Mouse (Mus musculus) kidney, postnatal 10 days (tissue): ENCODE measurements around the gene Nkpd1.

Experiments used
- DNase-seq: peaks from one replicate; pipeline ENCODE4 v3.0.0; 2021; ENCODE audit warnings: mixed read lengths

Nkpd1 gene

DNA sequence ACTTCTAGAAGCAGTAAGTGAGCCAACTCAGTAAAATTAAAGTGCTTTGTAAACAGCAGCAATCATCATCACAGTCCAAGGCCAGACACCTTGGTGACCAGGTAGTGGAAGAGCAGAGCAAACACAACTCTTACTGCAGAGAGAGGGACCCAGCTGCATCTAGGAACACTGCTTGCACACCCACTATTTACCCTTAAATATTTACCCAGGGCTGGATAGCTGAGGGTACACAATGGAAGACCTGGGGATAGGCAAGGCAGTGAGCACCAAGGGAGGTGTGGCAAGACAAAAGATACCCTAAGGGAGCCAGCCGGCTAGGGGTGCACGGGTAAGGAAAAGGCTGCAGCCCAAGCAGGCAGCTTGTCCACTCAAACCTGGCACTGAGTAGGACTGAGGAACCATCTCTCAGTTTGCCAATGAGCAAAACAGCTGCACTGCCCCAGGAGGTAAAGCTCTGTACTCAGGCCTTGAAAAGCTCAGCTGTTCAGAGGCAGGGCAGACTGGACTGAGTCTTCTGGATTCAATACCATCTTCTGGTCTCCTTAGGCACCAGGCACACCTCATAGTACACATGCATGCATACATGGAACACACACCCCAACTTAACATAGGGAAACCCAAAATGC lies 29.8 kb downstream of the Nkpd1 start:
- no peak for DNase-seq

DNA sequence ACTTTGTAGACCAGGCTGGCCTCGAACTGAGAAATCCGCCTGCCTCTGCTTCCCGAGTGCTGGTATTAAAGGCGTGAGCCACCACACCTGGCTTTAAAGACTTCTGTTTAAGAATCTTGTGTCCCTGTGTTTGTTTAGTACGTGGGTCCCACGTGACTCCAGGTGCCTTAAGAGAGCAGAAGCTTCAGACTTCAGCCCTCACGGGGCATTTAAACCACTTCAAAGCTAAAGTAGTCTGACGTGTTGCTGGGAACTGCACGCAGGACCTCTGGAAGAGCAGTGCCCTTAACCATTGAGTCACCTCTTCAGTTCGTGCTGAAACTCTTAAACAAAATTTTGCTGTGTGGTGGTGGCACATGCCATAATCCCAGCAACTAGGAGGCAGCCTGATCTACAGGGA lies 31.8 kb downstream of the Nkpd1 start:
- no peak for DNase-seq

DNA sequence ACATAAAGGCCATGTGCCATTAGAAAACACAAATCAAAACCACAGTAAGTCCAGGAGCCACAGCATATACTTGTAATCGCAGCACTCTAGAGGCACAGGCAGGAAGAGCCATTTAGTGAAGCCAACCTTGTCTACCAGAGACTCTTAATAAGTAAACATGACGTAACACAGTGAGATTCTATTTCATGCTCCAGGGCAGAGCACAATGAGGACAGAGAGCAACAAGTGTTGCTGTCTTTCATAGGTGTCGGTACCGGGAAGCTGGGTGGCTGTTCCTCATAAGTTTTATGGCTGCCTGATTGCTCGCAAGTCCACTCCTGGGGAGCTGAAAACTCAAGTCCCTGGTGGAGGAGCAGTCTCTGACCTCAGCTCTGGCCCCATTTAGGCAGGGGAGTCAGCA lies 34.0 kb downstream of the Nkpd1 start:
- DNase-seq = no peak

DNA sequence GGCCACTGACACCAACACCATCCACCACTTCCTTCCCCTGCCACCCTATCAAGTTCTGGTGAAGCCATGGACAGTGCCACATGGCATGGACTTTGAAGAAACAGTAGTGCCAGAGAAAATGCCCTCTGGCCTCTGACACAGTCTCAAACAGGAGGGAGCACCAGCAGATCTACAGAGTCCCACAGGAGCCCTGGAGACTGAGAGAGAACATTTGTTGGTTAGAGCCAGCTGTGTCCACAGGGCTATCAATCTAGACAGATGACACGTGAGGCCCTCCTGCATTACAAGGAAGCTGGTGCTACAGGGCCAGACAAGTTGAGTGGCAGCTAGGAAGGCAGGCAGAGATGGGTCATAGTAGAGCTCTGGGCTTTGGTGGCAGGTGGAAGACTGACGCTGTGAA lies 34.8 kb downstream of the Nkpd1 start:
- no peak for DNase-seq

DNA sequence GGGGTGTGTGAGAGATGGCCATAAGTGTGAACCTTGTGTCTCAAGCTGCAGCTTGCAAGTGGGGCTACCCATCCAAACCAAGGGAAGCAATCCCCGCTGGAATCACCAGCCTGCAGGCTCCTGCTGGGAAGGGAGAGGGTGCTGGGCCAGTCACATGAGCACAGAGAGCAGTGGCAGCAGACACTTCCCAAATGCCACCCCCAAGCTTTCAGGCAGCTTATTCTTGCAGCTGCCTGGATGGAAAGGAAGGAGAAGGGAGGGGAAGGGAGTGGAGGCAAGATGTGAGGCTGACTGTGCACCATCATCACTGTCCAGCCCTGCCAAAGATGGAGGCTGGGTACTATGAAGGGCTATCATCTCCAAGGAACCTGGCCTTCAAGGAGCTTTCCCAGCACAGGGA lies 36.5 kb downstream of the Nkpd1 start:
- DNase-seq = no peak

DNA sequence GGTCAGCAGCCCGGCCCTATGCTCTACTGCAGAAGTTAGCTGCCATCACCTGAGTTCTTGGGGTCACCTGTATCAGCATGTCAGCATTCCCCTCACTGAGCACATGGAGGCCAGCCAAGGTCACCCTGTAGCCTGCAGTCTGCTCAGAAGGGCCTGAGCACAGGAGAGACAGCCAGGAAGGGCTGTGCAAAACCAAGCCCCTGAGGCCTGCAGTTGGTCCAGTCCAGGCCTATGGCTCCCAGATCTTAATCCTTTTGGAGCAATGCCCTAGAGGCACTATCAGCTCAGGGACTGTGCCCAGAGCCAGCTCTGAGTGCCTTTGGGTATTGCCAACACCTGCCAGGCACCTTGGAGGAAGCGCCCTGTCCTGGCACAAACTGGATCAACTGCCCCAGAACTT lies 39.4 kb downstream of the Nkpd1 start:
- DNase-seq = peak; percentile 41

DNA sequence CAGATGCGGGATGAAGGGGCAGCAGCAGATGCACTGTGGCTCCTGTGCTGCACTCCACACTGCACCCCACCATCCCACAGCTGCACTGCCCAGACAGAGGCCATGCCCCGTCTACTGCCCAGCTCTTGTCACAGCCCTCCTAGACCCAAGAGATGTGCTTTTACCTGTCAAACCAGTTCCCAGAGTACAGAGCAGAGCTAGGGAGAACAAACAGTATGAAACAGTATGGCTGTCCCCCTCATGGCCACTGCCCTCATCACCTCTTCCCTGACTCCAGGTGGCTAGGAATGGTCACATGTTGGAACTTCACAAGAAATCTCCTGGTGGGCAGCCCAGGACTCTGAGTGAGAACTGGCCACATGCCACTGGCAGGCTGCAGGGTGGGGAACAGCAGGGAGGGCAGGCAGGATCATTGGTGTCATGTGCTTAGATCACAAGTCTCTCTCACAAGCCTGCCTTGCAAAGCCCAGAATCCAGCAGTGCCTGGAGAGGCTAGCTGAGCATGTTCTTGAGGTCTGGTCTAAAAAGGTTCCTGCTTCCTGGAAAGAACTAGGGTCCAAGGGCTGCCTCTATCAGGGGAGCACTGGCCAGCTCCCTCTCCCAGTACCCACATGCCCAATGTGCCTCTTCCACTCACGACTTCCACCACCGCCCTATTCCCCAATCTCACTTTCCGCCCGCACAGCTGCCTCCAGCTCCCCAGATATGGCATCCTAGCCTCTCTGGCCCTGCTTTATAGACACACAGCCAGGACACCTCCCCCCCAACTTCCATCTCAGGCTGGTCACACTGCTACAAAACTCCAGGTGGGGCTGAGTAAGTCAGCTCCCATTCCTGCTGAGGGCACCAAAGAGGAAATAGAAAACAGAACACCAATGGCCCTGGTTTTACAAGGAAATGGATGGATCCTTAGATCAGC lies 40.6 kb downstream of the Nkpd1 start:
- DNase-seq = peak; percentile 32

DNA sequence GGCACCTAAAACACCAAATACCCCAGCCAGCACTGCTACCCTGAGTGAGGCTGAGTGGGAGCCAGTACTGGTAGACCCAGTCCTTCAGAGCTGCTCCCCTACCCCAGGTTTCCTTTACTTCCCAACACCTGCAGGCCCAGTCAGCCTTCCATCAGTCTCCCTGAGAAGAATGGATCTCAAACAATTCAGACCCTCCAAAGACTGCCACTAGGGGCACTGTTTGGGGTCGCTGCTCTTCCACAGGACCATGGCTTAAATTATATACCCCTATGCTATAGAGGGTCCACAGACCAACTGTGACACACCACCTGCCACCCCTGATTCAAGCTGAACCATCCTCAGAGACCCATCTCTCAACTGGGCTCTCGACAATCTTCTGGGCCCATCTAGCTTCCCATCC lies 41.3 kb downstream of the Nkpd1 start:
- DNase-seq = no peak

DNA sequence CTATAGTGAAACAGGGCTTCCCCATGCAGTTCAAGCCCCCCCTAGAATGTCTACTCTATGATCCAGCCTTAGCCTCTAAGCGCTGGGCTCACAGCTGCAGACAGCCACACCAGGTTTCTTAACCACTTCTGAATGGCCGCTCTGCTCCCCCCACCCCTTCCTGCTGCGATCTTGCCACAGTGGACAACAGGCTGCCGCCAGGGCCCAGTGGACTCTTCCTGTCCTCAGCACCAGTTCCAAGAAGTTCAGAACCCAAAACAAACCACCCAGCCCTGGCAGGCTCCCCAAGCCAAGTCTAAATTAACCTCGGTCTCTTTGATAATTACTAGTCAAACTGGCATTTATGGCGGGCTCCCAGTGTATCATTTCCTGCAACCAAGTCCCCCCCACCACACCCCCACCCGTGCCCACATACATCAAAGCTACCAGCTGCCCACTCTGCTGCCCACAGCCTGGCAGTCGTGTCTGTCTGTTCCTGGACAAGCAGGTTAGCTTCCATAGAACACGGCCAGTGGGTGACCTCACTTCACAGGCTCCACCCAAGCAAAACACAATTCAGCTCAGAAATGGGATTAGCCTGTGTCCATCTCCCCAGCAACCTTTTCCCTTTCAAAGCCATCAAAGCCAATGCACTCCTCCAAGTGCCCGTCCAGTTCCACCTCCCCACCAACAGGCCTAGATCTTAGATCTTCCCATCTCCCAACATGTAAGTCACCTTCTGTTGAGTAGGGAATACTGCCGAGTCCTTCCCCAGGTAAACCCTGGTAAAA lies 43.0 kb downstream of the Nkpd1 start:
- DNase-seq = peak; percentile 42

DNA sequence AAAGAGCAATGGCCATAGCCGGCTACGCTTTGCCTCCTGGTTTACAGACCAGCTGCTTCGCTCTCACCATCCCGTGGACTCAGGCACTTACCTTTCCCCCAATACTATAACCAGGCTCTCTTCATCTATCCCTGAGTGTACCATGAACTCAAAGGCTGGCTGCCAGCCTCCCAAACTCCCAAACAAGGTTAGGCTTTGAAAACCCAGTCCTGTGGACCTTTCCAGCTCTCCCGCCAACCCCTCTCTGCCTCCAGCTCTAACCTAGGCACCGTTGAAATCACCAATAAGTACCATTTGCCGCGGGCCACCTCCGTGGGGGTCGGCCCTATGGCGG lies 43.8 kb downstream of the Nkpd1 start:
- peak; percentile 39 for DNase-seq

DNA sequence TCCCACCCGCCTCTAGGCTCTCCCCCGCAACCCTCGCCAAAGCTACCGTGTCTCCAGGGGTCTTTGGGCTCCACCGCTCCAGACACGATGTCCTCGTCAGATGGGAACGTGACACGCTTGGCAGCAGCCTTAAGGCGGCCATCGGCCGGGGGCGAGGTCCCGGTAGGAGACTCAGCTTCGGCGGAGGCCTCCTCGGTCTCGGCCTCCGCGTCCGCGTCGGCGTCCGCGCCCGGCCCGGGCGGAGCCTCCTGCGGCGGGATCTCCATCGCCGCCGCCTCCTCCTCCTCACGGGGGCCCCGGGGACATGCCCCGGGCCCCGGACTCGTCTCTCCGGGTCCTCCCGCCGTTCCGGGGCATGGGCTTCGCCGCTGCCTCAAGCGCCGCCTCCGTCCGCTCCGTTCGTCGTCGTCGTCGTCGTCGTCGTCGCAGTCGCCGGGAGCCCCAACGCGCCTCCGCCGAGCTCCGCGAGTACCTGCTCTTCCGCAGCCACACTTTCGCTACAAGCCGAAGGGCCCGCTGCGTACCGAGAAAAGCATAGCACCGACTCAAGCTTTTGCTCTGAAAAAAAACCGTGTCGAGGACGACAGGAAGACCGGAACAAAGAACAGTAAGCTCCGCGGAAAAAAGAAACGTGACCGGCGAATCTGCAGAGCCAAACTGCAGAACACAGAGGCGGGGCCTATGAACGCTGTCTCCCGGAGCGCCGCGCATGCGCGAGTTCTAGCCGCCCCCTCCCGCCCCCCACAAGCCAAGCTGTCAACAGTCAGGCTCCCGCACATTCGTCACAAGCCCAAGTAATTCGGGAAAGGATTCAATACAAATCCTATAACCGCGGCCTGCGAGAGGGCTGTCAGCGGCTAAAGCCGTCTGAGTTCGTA lies 44.4 kb downstream of the Nkpd1 start:
- peak; percentile 97 for DNase-seq

DNA sequence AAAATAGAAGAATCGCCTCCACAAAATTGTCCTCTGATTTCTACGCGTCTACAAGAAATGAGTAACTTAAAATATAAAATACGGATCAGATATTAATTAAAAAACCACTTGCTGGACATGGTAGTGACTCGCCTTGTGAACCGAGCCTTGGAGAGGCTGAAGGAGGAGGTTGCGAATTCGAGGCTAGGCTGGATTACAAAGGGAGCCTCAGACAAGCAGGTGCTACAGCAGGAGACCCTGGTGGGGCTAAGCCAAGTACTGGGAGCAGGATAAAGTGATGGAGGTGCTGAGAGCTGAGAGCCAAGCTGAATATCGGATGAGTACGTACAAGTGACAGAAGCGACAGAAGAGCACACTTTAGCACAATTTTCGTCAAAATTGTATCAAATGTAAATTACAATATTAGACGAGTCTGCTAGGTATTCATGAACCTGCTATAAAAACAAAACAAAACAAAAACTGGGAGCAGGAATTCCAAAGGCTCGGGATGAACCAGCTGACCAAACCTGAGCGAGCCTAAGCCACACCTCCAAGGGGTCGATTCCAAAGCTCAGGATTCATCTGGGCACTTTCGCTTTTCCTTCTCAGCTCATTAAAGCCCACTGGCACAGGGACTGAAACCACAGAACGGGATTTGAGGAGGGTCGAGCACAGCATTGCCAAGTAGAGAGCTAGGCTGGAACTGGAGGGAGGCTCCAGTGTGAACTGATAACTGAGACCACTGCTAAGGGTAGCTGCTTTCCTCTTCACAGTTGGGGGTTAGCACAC lies 45.2 kb downstream of the Nkpd1 start, which contains the start of gene Ppp1r37:
Gene Ppp1r37 (minus strand): TSS at position 434 of the 768 bp plus-strand sequence.
- peak; percentile 57 for DNase-seq

DNA sequence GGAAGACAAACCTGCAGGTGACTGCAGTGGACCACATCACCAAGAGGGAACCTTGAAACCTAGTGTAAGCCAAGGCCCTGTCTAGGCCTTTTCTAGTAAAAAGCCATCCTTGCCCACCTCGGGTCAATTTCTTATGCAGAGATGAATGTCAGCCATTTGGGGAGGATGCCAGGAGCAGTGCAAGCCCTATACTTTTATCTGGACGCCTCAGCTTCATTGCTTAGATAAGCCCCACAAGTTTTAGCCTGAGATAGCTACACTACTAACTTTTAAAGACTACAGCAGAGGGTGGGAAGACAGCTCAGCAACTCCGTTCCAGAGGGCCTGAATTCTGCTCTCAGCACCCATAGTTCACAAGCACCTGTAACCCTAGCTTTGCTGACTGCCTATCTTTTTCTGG lies 46.2 kb downstream of the Nkpd1 start:
- no peak for DNase-seq

DNA sequence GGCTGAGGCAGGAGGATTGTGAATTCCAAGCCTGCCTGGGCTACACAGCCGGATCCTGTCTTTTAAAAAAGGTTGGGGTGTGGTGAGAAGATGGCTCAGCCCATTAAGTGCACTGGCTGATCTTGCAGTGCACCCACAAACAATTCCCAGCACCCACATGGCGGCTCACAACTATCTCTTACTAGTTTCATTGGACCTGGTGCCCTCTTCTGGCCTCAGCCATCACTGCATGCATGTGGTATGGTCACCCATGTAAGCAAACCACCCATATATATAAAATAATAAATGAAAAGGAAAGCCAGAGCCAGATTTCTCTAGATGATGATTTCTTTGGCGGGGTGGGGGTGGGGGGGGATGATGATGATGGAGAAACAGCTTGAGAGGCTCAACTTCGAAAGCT lies 46.8 kb downstream of the Nkpd1 start:
- peak; percentile 33 for DNase-seq

DNA sequence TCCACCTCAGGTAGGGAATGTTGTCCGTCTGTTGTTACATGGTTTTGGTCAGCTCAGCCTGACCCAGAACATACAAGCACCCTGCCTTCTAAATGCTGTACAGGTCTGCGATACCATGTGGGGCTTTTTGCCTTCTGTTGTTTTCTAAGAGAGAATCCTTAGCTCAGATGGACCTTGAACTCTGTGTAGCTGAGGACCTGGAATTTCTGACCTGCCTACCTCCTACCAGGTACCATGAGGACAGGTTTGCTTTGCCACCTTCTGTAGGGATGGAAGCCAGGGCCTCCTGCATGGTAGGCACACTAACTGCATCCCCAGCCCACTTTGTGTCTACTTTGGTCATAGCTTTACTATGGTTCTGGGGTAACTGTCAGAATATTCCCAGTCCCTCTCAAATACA lies 48.2 kb downstream of the Nkpd1 start:
- DNase-seq = no peak

DNA sequence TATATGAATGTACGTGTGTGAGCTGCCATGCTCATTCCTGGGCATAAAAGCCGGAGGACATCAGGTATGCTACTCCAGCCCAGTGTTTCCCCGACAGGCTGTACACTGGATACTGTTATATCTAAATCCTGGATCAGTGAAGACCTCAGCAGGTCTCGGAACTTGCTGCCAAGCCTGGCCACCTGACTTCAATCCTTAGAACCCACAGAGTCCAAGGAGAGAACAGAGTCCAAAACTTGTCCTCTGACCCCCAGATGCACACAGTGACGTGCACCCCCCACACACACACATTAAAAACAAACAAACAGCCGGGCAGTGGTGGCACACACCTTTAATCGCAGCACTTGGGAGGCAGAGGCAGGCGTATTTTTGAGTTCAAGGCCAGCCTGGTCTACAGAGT lies 49.8 kb downstream of the Nkpd1 start:
- peak; percentile 37 for DNase-seq

DNA sequence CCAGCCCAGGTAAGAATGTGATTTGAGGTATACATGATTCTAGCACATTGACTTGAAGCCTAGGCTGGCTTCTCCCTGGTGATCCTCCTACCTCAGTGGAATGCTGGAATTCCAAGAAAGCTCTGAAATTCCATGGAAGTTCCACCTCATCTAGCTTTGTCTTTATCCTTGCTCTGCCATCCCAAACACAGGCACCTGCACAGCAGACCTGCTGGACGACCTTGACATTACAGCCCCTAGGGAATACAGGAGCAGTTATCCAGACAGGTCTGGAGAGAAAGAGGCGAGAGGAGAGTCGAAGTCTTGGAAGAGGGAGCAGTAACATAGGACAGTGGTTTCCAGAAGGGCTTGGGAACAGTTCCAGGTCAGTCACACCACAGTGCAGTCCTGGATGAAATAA lies 52.0 kb downstream of the Nkpd1 start:
- no peak for DNase-seq

DNA sequence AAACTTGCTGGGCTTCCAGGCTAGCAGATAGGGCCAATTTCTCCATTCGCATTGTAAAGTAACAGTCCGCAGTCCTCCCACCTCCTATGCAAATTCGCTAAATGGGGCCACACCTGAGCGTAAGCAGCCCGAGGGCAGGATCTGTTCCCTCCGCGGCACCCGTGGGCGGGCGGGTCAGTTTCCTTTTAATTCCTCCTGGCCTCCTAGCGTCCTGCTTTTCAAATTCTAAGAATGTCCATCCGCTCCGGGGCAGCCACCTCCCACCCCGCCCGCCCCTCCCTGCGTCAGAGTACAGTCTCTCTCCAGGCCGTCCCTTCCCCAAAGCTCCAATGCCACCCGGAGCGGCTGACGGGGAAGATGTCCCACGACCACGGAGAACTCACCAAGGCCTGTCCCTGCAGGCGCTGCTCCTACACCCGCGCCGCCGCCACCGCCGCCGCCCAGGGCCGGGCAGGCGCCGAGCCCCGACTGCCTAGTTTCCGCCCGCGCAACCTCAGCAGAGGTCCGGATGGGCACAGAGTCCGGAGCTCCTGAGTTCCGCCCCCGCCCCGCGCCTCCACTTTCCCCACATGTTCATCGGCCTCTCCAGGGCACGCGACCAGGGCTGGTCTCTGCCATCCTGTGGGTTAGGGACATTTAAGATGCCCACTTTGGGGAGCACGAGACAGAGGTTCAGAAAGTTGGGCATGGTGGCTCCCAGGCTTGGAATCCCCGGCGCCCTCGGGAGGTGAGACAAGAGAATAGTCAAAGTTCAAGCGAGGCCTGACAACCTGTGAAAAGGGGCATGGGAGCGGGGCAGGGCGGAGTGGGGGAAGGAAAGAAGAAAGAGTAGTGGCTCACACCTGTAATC lies 55.5 kb downstream of the Nkpd1 start:
- DNase-seq = peak; percentile 89

DNA sequence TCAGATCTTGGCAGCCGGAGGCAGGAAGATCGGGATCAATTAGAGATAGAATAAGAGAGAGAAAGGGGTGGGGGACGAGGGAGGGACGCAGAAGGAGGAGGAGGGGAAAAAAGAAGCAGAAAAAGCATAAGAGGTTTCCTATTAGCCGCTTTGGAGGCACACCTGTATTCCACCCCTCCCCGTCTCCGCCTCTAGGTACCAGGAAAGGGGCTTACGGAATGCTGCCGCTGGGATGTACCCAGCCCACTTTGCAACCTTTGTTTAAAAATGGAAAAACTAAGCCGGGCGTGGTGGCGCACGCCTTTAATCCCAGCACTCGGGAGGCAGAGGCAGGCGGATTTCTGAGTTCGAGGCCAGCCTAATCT lies 56.1 kb downstream of the Nkpd1 start:
- no peak for DNase-seq
